Mouse (Mus musculus) heart, embryonic 15.5 days (tissue): ENCODE data around the gene Pvr. TPM values are rescaled to one million over a fixed set of nuclear protein-coding genes. Genes with fewer than 3 reads are reported as not detected.

Experiments
- ATAC-seq: fragments of 200-750 bp; cut with Nextera tagmentation; replicated peaks from 2 replicates; pipeline ENCODE4 v1.8.0; 2017; ENCODE audit warnings: low read depth, moderate TSS enrichment; ENCODE audit not compliant: insufficient number of reproducible peaks, insufficient read depth, low FRiP score
- H3K27ac ChIP-seq: fragments of 300-500 bp; sonication (generic); 2 replicates; pipeline ENCODE4 v1.5.1; 2015; ENCODE audit warnings: mild to moderate bottlenecking, inconsistent platforms
- H3K27me3 ChIP-seq: fragments of 300-500 bp; sonication (generic); 2 replicates; pipeline ENCODE4 v1.6.1; 2015; ENCODE audit warnings: inconsistent platforms
- H3K36me3 ChIP-seq: fragments of 300-500 bp; sonication (generic); 2 replicates; pipeline ENCODE4 v1.6.1; 2015; ENCODE audit warnings: mild to moderate bottlenecking, inconsistent platforms
- H3K4me1 ChIP-seq: fragments of 300-500 bp; sonication (generic); replicated peaks from 2 replicates; pipeline ENCODE4 v1.6.1; 2015; ENCODE audit warnings: inconsistent platforms
- H3K4me2 ChIP-seq: fragments of 300-500 bp; sonication (generic); 2 replicates; pipeline ENCODE4 v1.6.1; 2015; ENCODE audit warnings: inconsistent platforms, mild to moderate bottlenecking, moderate library complexity
- H3K4me3 ChIP-seq: fragments of 300-500 bp; sonication (generic); 2 replicates; pipeline ENCODE4 v1.5.1; 2015; ENCODE audit warnings: mild to moderate bottlenecking, inconsistent platforms
- H3K9ac ChIP-seq: fragments of 300-500 bp; sonication (generic); 2 replicates; pipeline ENCODE4 v1.6.1; 2015; ENCODE audit warnings: mild to moderate bottlenecking, inconsistent platforms
- H3K9me3 ChIP-seq: fragments of 300-500 bp; sonication (generic); replicated peaks from 2 replicates; pipeline ENCODE4 v1.6.1; 2016; ENCODE audit warnings: inconsistent platforms
- WGBS: fragments of 180-500 bp; shearing (Covaris S2); methylation state at CpG from one replicate; pipeline ENCODE4 v1.1.7; 2015; ENCODE audit warnings: mixed read lengths; 5-methylcytosine and 5-hydroxymethylcytosine counted together
- polyA plus RNA-seq: library from polyadenylated mRNA; unstranded; fragments of >200 nt; fragmentation: Nextera tagmentation; extraction: Ambion mirVana; gene quantifications from 2 replicates; pipeline ENCODE4 v1.2.1, GENCODE M21; 2015

Gene Pvr
- polyA plus RNA-seq, 1 experiment from 2014 or later = 15.2 TPM

DNA sequence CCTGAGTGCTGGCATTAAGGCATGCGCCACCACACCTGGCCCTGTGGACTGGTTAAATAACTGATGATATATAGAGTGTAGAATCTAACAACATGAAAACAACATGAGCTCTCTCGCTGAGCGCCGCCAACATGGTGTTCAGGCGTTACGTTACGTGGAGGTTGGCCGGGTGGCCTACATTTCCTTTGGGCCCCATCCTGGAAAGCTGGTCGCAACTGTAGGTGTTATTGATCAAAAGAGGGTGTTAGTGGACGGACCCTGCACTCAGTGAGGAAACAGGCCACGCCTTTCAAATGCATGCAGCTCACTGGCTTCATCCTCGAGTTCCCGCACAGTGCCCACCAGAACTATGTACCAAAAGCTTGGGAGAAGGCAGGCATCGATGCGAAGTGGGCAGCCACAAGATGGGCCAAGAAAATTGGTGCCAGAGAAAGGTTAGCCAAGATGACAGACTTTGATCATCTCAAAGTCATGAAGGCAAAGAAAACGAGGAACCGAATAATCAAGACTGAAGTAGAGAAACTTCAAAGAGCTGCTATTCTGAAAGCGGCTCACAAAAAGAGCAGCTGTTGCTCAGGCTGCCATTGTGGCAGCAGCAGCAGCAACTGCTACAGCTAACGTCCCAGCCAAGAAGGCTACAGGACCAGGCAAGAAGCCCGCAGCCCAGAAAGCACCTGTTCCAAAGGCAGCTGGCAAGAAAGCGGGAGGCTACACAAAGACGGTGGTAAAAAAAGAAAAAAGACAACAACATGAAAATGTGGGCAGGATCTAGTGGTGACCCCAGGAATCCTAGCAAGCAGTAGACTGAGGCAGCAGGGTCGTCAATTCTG, 9.1 kb downstream of the Pvr start:
- no peak overlapping the region for H3K4me2 ChIP-seq
- H3K36me3 ChIP-seq = peaks cover 52% of the 10 kb centered on the region
- ATAC-seq = no peak
- no peak overlapping the region for H3K9ac ChIP-seq
- no peak overlapping the region for H3K27ac ChIP-seq
- WGBS = 88% methylated on average over 23 of the region's 23 CpGs
- H3K4me3 ChIP-seq = no peak overlapping the region
- H3K27me3 ChIP-seq = no peaks in the 10 kb centered on the region
- H3K9me3 ChIP-seq = no peaks in the 10 kb centered on the region
- no peaks in the 10 kb centered on the region for H3K4me1 ChIP-seq

GRCm38 (mm10) chr7:19911292-19911658, 9.7 kb downstream of the Pvr start:
- whole genome bisulfite sequencing = 64% methylated on average over 6 of the region's 6 CpGs
- no peak overlapping the region for H3K4me2 ChIP-seq
- no peaks in the 10 kb centered on the region for H3K27me3 ChIP-seq
- no peak overlapping the region for H3K9ac ChIP-seq
- peaks cover 52% of the 10 kb centered on the region for H3K36me3 ChIP-seq
- ATAC-seq = no peak
- no peak overlapping the region for H3K27ac ChIP-seq
- H3K9me3 ChIP-seq = no peaks in the 10 kb centered on the region
- H3K4me3 ChIP-seq = no peak overlapping the region
- H3K4me1 ChIP-seq = no peaks in the 10 kb centered on the region

DNA sequence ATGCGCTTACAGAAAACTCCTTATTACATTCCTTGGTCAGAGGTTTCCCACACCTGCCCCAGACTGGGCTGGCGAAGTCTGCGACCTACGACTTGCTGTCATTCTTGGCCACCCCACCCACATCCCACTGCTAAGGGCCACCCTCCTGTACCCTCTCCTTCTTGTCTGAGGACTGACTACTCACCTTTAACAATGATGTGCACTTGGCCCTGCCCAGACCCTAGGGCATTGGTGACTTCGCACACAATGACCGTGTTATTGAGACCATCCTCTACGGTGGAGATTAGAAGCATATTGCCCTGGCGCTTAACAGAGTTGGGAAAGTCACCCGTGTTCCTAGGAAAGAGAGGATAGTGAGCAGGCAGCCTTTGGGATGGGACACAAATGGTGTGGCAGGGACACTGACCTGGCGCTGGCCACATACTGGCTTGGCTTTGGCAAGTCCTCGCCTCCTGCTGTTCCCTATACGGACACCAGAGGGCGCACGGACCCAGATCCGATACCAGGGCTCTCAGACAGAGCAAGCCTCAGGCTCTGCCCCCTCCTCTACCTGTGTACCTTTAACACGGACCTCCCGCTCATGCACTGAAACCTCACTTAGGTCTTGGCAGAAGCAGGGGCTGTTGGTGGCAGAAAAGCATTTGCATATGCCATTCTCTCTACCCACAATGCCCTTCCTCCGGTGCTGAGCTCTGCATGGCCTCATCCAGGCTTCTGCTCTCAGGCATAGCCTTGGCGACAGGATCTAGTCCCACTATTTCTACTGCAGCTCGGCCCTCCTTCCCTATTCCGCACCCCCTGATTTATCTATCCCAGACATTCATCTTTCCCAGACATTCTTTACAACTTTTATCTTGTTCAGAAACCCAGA, 10.3 kb downstream of the Pvr start:
- 47% methylated on average over 21 of the region's 21 CpGs for WGBS
- H3K27ac ChIP-seq = no peak overlapping the region
- no peaks in the 10 kb centered on the region for H3K4me1 ChIP-seq
- no peaks in the 10 kb centered on the region for H3K27me3 ChIP-seq
- no peak overlapping the region for H3K9ac ChIP-seq
- peaks cover 49% of the 10 kb centered on the region for H3K36me3 ChIP-seq
- H3K4me3 ChIP-seq = no peak overlapping the region
- no peak overlapping the region for H3K4me2 ChIP-seq
- peak; percentile 32; the same call in 1 of the 2 replicates for ATAC-seq
- no peaks in the 10 kb centered on the region for H3K9me3 ChIP-seq

GRCm38 (mm10) chr7:19889881-19890280, 31.1 kb downstream of the Pvr start:
- 45% methylated on average over 8 of the region's 8 CpGs for WGBS
- no peak overlapping the region for H3K27ac ChIP-seq
- ATAC-seq = no peak
- no peaks in the 10 kb centered on the region for H3K36me3 ChIP-seq
- H3K9me3 ChIP-seq = no peaks in the 10 kb centered on the region
- H3K4me3 ChIP-seq = no peak overlapping the region
- no peaks in the 10 kb centered on the region for H3K4me1 ChIP-seq
- no peak overlapping the region for H3K9ac ChIP-seq
- no peak overlapping the region for H3K4me2 ChIP-seq
- H3K27me3 ChIP-seq = no peaks in the 10 kb centered on the region

GRCm38 (mm10) chr7:19887849-19888248, 33.1 kb downstream of the Pvr start, which contains the start of gene Ceacam19:
TSS of gene Ceacam19 (minus strand) at chr7:19887965.
- H3K36me3 ChIP-seq = no peaks in the 10 kb centered on the region
- no peak within 1 kb of the TSS for H3K4me3 ChIP-seq
- H3K4me1 ChIP-seq = no peaks in the 10 kb centered on the region
- ATAC-seq = no peak
- no peak within 1 kb of the TSS for H3K4me2 ChIP-seq
- H3K9me3 ChIP-seq = no peaks in the 10 kb centered on the region
- 62% methylated on average over 7 of the region's 7 CpGs for WGBS
- no peaks in the 10 kb centered on the region for H3K27me3 ChIP-seq
- H3K27ac ChIP-seq = no peak within 1 kb of the TSS
- no peak within 1 kb of the TSS for H3K9ac ChIP-seq

DNA sequence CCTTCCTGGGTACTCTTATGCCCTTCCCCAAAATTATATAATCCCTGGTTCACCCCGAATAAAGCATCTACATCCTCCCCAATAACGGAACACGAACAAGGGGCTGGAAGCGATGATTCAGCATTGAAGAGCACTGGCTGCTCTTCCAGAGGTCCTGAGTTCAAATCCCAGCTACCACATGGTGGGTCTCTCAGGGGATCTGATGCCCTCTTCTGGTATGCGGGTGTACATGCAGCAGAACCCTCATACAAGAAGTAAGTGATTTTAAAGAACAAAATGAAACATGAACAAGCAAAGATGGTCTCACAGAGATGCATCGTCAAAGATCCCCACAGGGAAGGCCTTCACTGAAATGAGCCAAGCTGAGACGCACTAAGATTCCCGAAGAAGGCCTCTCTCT, 40.2 kb downstream of the Pvr start:
- Histone ChIP-seq H3K27me3 (no peaks in the 10 kb centered on the region), H3K4me1 (peaks cover 7% of the 10 kb centered on the region; the same call in 1 of the 2 replicates), H3K4me2 (no peak overlapping the region), H3K4me3 (no peak overlapping the region), H3K36me3 (no peaks in the 10 kb centered on the region), H3K27ac (no peak overlapping the region), H3K9ac (no peak overlapping the region), H3K9me3 (no peaks in the 10 kb centered on the region)
- 73% methylated on average over 8 of the region's 8 CpGs for WGBS
- no peak for ATAC-seq

GRCm38 (mm10) chr7:19876781-19877425, 44.1 kb downstream of the Pvr start:
- H3K27ac ChIP-seq = no peak overlapping the region
- WGBS = 46% methylated on average over 14 of the region's 14 CpGs
- no peak for ATAC-seq

DNA sequence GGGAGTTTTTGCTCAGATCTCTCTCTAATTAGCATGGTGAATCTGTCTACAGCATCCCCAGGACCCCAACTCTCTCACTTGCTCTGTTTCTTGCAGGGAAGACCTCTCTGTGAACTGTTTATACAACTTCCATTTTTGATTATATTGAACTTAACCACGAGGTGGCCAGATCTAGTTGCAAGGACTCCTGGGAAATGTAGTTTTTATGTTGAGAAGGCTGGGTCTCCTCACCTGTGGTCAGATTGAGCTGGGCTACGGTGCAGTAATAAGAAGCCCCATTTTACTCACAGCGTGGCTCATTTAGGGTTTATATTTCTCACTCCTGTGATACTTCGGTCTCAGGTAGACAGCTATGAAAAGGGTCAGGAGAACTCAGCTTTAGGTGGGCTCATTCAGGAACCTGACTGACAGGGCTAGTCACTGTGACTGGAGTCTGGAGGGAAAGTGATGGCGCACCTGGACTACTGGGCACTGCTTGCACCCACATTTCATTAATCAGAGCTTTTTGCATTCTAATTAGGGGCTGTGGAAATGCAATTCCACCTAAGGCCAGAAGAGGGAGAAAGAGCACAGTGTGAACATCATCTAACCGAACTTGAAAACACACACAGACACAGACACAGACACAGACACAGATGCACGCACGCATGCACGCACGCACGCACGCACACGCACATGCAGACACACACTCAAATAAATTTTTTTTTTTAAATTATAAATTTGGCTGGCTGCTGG, 44.8 kb downstream of the Pvr start:
- no peaks in the 10 kb centered on the region for H3K9me3 ChIP-seq
- H3K4me2 ChIP-seq = no peak overlapping the region
- no peaks in the 10 kb centered on the region for H3K36me3 ChIP-seq
- H3K4me1 ChIP-seq = peaks cover 15% of the 10 kb centered on the region
- no peaks in the 10 kb centered on the region for H3K27me3 ChIP-seq
- H3K4me3 ChIP-seq = no peak overlapping the region
- 41% methylated on average over 13 of the region's 13 CpGs for WGBS
- no peak overlapping the region for H3K27ac ChIP-seq
- no peak for ATAC-seq
- H3K9ac ChIP-seq = no peak overlapping the region

More at GRCm38 (mm10) chr7:19876781-19877425, 44.1 kb downstream of the Pvr start:
- Histone ChIP-seq H3K9ac (no peak overlapping the region), H3K9me3 (no peaks in the 10 kb centered on the region), H3K27me3 (no peaks in the 10 kb centered on the region), H3K4me1 (peaks cover 8% of the 10 kb centered on the region; the same call in 1 of the 2 replicates), H3K4me3 (no peak overlapping the region), H3K36me3 (no peaks in the 10 kb centered on the region), H3K4me2 (no peak overlapping the region)

DNA sequence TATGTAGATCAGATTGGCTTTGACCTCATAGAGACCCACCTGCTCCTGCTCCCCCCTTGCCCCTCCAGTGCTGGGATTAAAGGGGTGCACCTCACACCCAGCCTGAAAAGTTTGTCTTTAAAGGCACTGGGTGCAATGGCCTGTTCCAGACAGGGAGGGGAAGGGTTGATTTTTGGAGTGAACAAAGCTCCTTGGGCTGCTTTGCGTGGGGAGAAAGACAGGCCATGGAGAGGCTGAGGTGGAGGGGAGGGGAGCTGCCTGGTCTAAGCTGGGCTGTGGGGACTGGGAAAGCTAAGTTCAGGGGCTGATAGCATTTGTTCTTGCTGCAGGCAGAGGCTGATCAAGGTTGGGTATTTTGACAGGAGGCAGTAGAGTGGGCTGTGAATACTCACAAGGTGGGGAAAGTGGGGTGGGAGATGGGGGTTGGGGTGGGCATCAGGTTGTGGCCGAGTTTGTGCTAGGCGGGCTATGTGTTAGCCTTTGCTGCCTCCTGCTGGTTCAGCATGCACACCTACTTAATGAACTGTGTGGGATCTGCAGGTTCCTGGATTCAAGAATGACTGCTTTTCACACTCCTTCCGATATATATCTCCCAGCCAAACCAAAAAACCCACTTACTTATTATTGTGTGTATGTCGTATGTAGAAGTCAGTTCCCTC, 48.9 kb downstream of the Pvr start:
- Histone ChIP-seq H3K36me3 (no peaks in the 10 kb centered on the region), H3K4me3 (no peak overlapping the region), H3K9me3 (no peaks in the 10 kb centered on the region), H3K27me3 (no peaks in the 10 kb centered on the region), H3K27ac (no peak overlapping the region), H3K4me2 (no peak overlapping the region), H3K4me1 (peaks cover 17% of the 10 kb centered on the region), H3K9ac (no peak overlapping the region)
- 29% methylated on average over 5 of the region's 5 CpGs for WGBS
- no peak for ATAC-seq

GRCm38 (mm10) chr7:19871137-19871621, 49.8 kb downstream of the Pvr start:
- no peaks in the 10 kb centered on the region for H3K9me3 ChIP-seq
- 48% methylated on average over 10 of the region's 10 CpGs for WGBS
- H3K4me1 ChIP-seq = peaks cover 13% of the 10 kb centered on the region
- H3K36me3 ChIP-seq = no peaks in the 10 kb centered on the region
- no peak overlapping the region for H3K4me3 ChIP-seq
- H3K4me2 ChIP-seq = no peak overlapping the region
- H3K27me3 ChIP-seq = no peaks in the 10 kb centered on the region
- ATAC-seq = no peak; the same call in 1 of the 2 replicates
- 0 out of 2 replicates have a peak overlapping the region, but pooled peaks have one; percentile 38 for H3K27ac ChIP-seq
- H3K9ac ChIP-seq = no peak overlapping the region
